Mouse (Mus musculus) ES-E14 (cell line): Measurements from ENCODE around the gene Tbx6.

Experiments
- CHD2 ChIP-seq: IDR thresholded peaks from 2 replicates; pipeline ENCODE4 v1.6.1; 2014; ENCODE audit warnings: mild to moderate bottlenecking, low read depth, low read length, inconsistent platforms
- MAFK ChIP-seq: IDR thresholded peaks from 2 replicates; pipeline ENCODE4 v1.6.1; 2014; ENCODE audit warnings: mild to moderate bottlenecking, low read depth, low read length, inconsistent platforms; ENCODE audit not compliant: insufficient read depth
- ZC3H11A ChIP-seq: IDR thresholded peaks from 2 replicates; pipeline ENCODE4 v1.6.1; 2012; ENCODE audit warnings: low read depth, mild to moderate bottlenecking, inconsistent platforms, low read length, borderline replicate concordance
- ZNF384 ChIP-seq: IDR thresholded peaks from 2 replicates; pipeline ENCODE4 v1.6.1; 2012; ENCODE audit warnings: low read depth, low read length, inconsistent platforms

- TF ChIP-seq ZC3H11A (no peak), MAFK (peak; percentile 67), ZNF384 (no peak), CHD2 (no peak)
Measured at GRCm38 (mm10) chr7:126798127-126799049, 17.1 kb downstream of the Tbx6 start.
